ENCODE assay signal across 13 mouse cellular contexts in genomic region chr12:5762306-5762927, GRCm38 (mm10).
DNase-seq lines count a peak whose midpoint lies in the region; ATAC-seq and TF ChIP-seq lines count a peak whose summit lies in the region.
"Had no signal": no experiment of that assay in that cellular context is flagged by ENCODE, and none has a peak within 500 bp of the region (broad histone marks: within the 10 kb centered on the region; RNA-seq: fewer than 3 reads in every experiment).

No protein-coding gene starts in this region.

- WGBS in heart, adult 2 months: 48% methylated on average over 6 of the region's 6 CpGs
- 75% methylated on average over 6 of the region's 6 CpGs for WGBS in heart, embryonic 10.5 days
- 46% methylated on average over 6 of the region's 6 CpGs for WGBS in embryonic facial prominence, embryonic 15.5 days

- H3K27ac ChIP-seq in heart, adult 2 months: no peak overlapping the region
- H3K27ac ChIP-seq in heart, embryonic 10.5 days: no peak overlapping the region
- H3K27ac ChIP-seq in embryonic facial prominence, embryonic 15.5 days (replicated peaks): no peak overlapping the region
- H3K27ac ChIP-seq: macrophage; neural tube, embryonic 12.5 days had no signal

- H3K4me2 ChIP-seq in embryonic facial prominence, embryonic 15.5 days (replicated peaks): no peak overlapping the region
- H3K4me2 ChIP-seq: neural tube, embryonic 12.5 days had no signal

- DNase-seq in heart, adult 2 months: peak; percentile 27 to 51
- DNase-seq in heart, embryonic 10.5 days (ENCODE audit: low spot score): no peak
- peak; percentile 73 for DNase-seq in gastrocnemius, postnatal 25 days
- DNase-seq in lung, postnatal 36 days: peak; percentile 24
- no peak for DNase-seq in right cerebral cortex, postnatal 25 days
- no peak for DNase-seq in MN1 (ENCODE audit: low spot score)
- DNase-seq: cerebellum, adult 2 months; kidney, adult 9 months had no signal

- no peaks in the 10 kb centered on the region for H3K9me3 ChIP-seq in heart, embryonic 10.5 days
- no peaks in the 10 kb centered on the region for H3K9me3 ChIP-seq in embryonic facial prominence, embryonic 15.5 days (replicated peaks)
- H3K9me3 ChIP-seq: neural tube, embryonic 12.5 days had no signal

- no peak for TF ChIP-seq EP300 in heart, adult 2 months (IDR thresholded peaks at IDR 0.05; ENCODE audit: insufficient read depth, low read depth, low read length)

- H3K36me3 ChIP-seq in heart, adult 2 months (ENCODE audit: control insufficient read depth, insufficient read depth, low read length): no peaks in the 10 kb centered on the region
- no peaks in the 10 kb centered on the region for H3K36me3 ChIP-seq in heart, embryonic 10.5 days
- H3K36me3 ChIP-seq in embryonic facial prominence, embryonic 15.5 days: no peaks in the 10 kb centered on the region
- H3K36me3 ChIP-seq: neural tube, embryonic 12.5 days had no signal

- ATAC-seq in embryonic facial prominence, embryonic 15.5 days (ENCODE audit: insufficient number of reproducible peaks, low FRiP score, low TSS enrichment, low read depth): peak; percentile 61; the same call in 1 of the 2 replicates
- ATAC-seq in frontal cortex, adult (ENCODE audit: low TSS enrichment): no peak
- ATAC-seq: midbrain, embryonic 16.5 days had no signal

- H3K79me2 ChIP-seq in heart, adult 2 months (replicated peaks; ENCODE audit: control insufficient read depth, insufficient read depth, low read length): no peaks in the 10 kb centered on the region

- H3K4me1 ChIP-seq in heart, adult 2 months (ENCODE audit: control insufficient read depth, insufficient read depth, low read length): no peaks in the 10 kb centered on the region; the same call in 1 of the 2 replicates
- H3K4me1 ChIP-seq in heart, embryonic 10.5 days: no peaks in the 10 kb centered on the region
- H3K4me1 ChIP-seq in embryonic facial prominence, embryonic 15.5 days: peaks cover 16% of the 10 kb centered on the region

- no peak overlapping the region for H3K4me3 ChIP-seq in heart, adult 2 months
- H3K4me3 ChIP-seq in heart, embryonic 10.5 days: no peak overlapping the region
- no peak overlapping the region for H3K4me3 ChIP-seq in embryonic facial prominence, embryonic 15.5 days (replicated peaks)
- H3K4me3 ChIP-seq: neural tube, embryonic 12.5 days had no signal

- intact Hi-C loops in heart, adult 2 months (cut with DNase I): no loop called here

- H3K27me3 ChIP-seq in heart, adult 2 months (ENCODE audit: control insufficient read depth, insufficient read depth, low read length): no peaks in the 10 kb centered on the region
- H3K27me3 ChIP-seq in heart, embryonic 10.5 days (ENCODE audit: insufficient read depth, poor library complexity, severe bottlenecking): no peaks in the 10 kb centered on the region
- H3K27me3 ChIP-seq in embryonic facial prominence, embryonic 15.5 days: no peaks in the 10 kb centered on the region
- H3K27me3 ChIP-seq: neural tube, embryonic 12.5 days had no signal

- no peak for TF ChIP-seq POLR2A in heart, adult 2 months (IDR thresholded peaks at IDR 0.05; ENCODE audit: insufficient read depth, low read depth, low read length)

- no peak for TF ChIP-seq CTCF in heart, adult 2 months (IDR thresholded peaks at IDR 0.05)

- no peak overlapping the region for H3K9ac ChIP-seq in heart, adult 2 months (ENCODE audit: low read depth, low read length)
- no peak overlapping the region for H3K9ac ChIP-seq in embryonic facial prominence, embryonic 15.5 days
- H3K9ac ChIP-seq: neural tube, embryonic 12.5 days had no signal

Comparison
In these comparisons a context has a peak if more than half of its experiments do, and no peak if none do; other contexts are left out.
1. DNase-seq: peak in heart, adult 2 months (2 of 2), gastrocnemius, postnatal 25 days (single experiment) and lung, postnatal 36 days (single experiment); none in heart, embryonic 10.5 days (single experiment), right cerebral cortex, postnatal 25 days (single experiment) and MN1 (single experiment).